Mouse (Mus musculus) midbrain, embryonic 14.5 days (tissue): ENCODE data around the gene Retn. TPM values are rescaled to one million over a fixed set of nuclear protein-coding genes. Genes with fewer than 3 reads are reported as not detected.

Source experiments
- ATAC-seq: fragments of 200-750 bp; cut with Nextera tagmentation; 2 replicates; pipeline ENCODE4 v1.8.0; 2017; ENCODE audit warnings: moderate number of reproducible peaks, moderate library complexity; ENCODE audit not compliant: low FRiP score, low TSS enrichment
- DNase-seq: peaks from one replicate; pipeline ENCODE4 v3.0.0-alpha.2; 2015
- H3K27ac ChIP-seq: fragments of 300-500 bp; sonication (generic); replicated peaks from 2 replicates; pipeline ENCODE4 v1.5.1; 2014; ENCODE audit warnings: mild to moderate bottlenecking, low read depth, low read length, moderate library complexity
- H3K27me3 ChIP-seq: fragments of 300-500 bp; sonication (generic); 2 replicates; pipeline ENCODE4 v1.6.1; 2014; ENCODE audit warnings: low read length, control low read depth, mixed read lengths; ENCODE audit not compliant: control insufficient read depth, insufficient read depth
- H3K36me3 ChIP-seq: fragments of 300-500 bp; sonication (generic); 2 replicates; pipeline ENCODE4 v1.6.1; 2014; ENCODE audit warnings: low read length, control low read depth; ENCODE audit not compliant: control insufficient read depth, insufficient read depth
- H3K4me1 ChIP-seq: fragments of 300-500 bp; sonication (generic); 2 replicates; pipeline ENCODE4 v1.6.1; 2014; ENCODE audit warnings: mild to moderate bottlenecking, antibody characterized with exemption, low read length, control low read depth; ENCODE audit not compliant: control insufficient read depth, insufficient read depth
- H3K4me2 ChIP-seq: fragments of 300-500 bp; sonication (generic); 2 replicates; pipeline ENCODE4 v1.6.1; 2014; ENCODE audit warnings: mild to moderate bottlenecking, low read length, moderate library complexity
- H3K4me3 ChIP-seq: fragments of 300-500 bp; sonication (generic); replicated peaks from 2 replicates; pipeline ENCODE4 v1.5.1; 2014; ENCODE audit warnings: low read depth, low read length
- H3K9ac ChIP-seq: fragments of 300-500 bp; sonication (generic); replicated peaks from 2 replicates; pipeline ENCODE4 v1.6.1; 2014; ENCODE audit warnings: mild to moderate bottlenecking, low read length, moderate library complexity
- H3K9me3 ChIP-seq: fragments of 300-500 bp; sonication (generic); 2 replicates; pipeline ENCODE4 v1.6.1; 2016; ENCODE audit warnings: low read length, control low read depth, mixed read lengths; ENCODE audit not compliant: control insufficient read depth
- WGBS: fragments of 180-500 bp; shearing (Covaris S2); extraction: QIAGEN DNeasy Blood & Tissue Kit; methylation state at CpG from one replicate; pipeline ENCODE4 v1.1.7; 2014; 5-methylcytosine and 5-hydroxymethylcytosine counted together
- polyA plus RNA-seq: library from polyadenylated mRNA; unstranded; fragments of >200 nt; fragmentation: Nextera tagmentation; extraction: Ambion mirVana; gene quantifications from 2 replicates; pipeline ENCODE4 v1.2.1, GENCODE M21; 2014

Gene Retn
- polyA plus RNA-seq, 1 experiment from 2014 or later: not detected

GRCm38 (mm10) chr8:3648990-3649389 lies 6.6 kb upstream of the Retn start:
- H3K9me3 ChIP-seq: no peaks in the 10 kb centered on the region
- 31% methylated on average over 1 of the region's 1 CpGs for WGBS

GRCm38 (mm10) chr8:3652845-3653244 lies 2.7 kb upstream of the Retn start:
- H3K4me2 ChIP-seq: no peak overlapping the region
- H3K9ac ChIP-seq: no peak overlapping the region
- peaks cover 8% of the 10 kb centered on the region; the same call in 1 of the 2 replicates for H3K4me1 ChIP-seq
- H3K27me3 ChIP-seq: no peaks in the 10 kb centered on the region
- H3K4me3 ChIP-seq: no peak overlapping the region
- whole genome bisulfite sequencing: 68% methylated on average over 3 of the region's 3 CpGs
- no peak overlapping the region for H3K27ac ChIP-seq
- no peaks in the 10 kb centered on the region for H3K9me3 ChIP-seq
- ATAC-seq (no peak), DNase-seq (no peak)
- no peaks in the 10 kb centered on the region for H3K36me3 ChIP-seq

More at GRCm38 (mm10) chr8:3648990-3649389, 6.6 kb upstream of the Retn start:
- Histone ChIP-seq H3K27ac (no peak overlapping the region), H3K4me1 (no peaks in the 10 kb centered on the region), H3K9ac (no peak overlapping the region), H3K4me2 (no peak overlapping the region), H3K4me3 (no peak overlapping the region), H3K27me3 (no peaks in the 10 kb centered on the region), H3K36me3 (no peaks in the 10 kb centered on the region)
- no peak for ATAC-seq
- no peak for DNase-seq

- Histone ChIP-seq H3K9ac (no peak overlapping the region), H3K27me3 (no peaks in the 10 kb centered on the region), H3K4me3 (no peak overlapping the region), H3K27ac (no peak overlapping the region), H3K9me3 (no peaks in the 10 kb centered on the region), H3K4me1 (peaks cover 8% of the 10 kb centered on the region; the same call in 1 of the 2 replicates), H3K36me3 (no peaks in the 10 kb centered on the region), H3K4me2 (no peak overlapping the region)
- ATAC-seq: no peak
- DNase-seq: no peak
- 78% methylated on average over 11 of the region's 11 CpGs for WGBS
These were observed 653 bp upstream of the Retn start for GRCm38 (mm10) chr8:3654726-3655508.

GRCm38 (mm10) chr8:3656725-3657381 lies 1.3 kb downstream of the Retn start:
- Histone ChIP-seq H3K4me2 (peak overlapping the region; percentile 18), H3K4me1 (peaks cover 8% of the 10 kb centered on the region; the same call in 1 of the 2 replicates), H3K9me3 (no peaks in the 10 kb centered on the region), H3K4me3 (no peak overlapping the region), H3K27me3 (no peaks in the 10 kb centered on the region), H3K27ac (no peak overlapping the region), H3K9ac (0 out of 2 replicates have a peak overlapping the region, but pooled peaks have one; percentile 16), H3K36me3 (no peaks in the 10 kb centered on the region)
- WGBS: 18% methylated on average over 7 of the region's 7 CpGs
- peak; percentile 27; the same call in 1 of the 2 replicates for ATAC-seq
- DNase-seq: peak; percentile 51

GRCm38 (mm10) chr8:3660889-3661288 lies 5.3 kb downstream of the Retn start:
- 82% methylated on average over 8 of the region's 8 CpGs for WGBS
- no peaks in the 10 kb centered on the region for H3K27me3 ChIP-seq
- ATAC-seq (no peak), DNase-seq (no peak)
- H3K4me1 ChIP-seq: peaks cover 8% of the 10 kb centered on the region; the same call in 1 of the 2 replicates
- H3K27ac ChIP-seq: no peak overlapping the region
- H3K4me3 ChIP-seq: no peak overlapping the region
- H3K9ac ChIP-seq: no peak overlapping the region
- H3K4me2 ChIP-seq: no peak overlapping the region
- no peaks in the 10 kb centered on the region for H3K9me3 ChIP-seq
- H3K36me3 ChIP-seq: no peaks in the 10 kb centered on the region

GRCm38 (mm10) chr8:3664405-3664804 lies 8.8 kb downstream of the Retn start:
- DNase-seq (no peak), ATAC-seq (no peak)
- Histone ChIP-seq H3K36me3 (no peaks in the 10 kb centered on the region), H3K27ac (no peak overlapping the region), H3K4me3 (no peak overlapping the region), H3K9ac (no peak overlapping the region), H3K4me1 (no peaks in the 10 kb centered on the region), H3K9me3 (no peaks in the 10 kb centered on the region), H3K4me2 (no peak overlapping the region), H3K27me3 (no peaks in the 10 kb centered on the region)
- WGBS: 59% methylated on average over 5 of the region's 5 CpGs

GRCm38 (mm10) chr8:3665507-3665906 lies 9.9 kb downstream of the Retn start, which contains the start of gene Mcemp1:
Mcemp1 (plus strand) TSS chr8:3665754.
- 70% methylated on average over 6 of the region's 6 CpGs for WGBS
- Histone ChIP-seq H3K4me2 (no peak within 1 kb of the TSS), H3K27ac (no peak within 1 kb of the TSS), H3K9ac (no peak within 1 kb of the TSS), H3K4me1 (no peaks in the 10 kb centered on the region), H3K27me3 (no peaks in the 10 kb centered on the region), H3K9me3 (no peaks in the 10 kb centered on the region), H3K4me3 (no peak within 1 kb of the TSS), H3K36me3 (no peaks in the 10 kb centered on the region)
- DNase-seq (no peak), ATAC-seq (no peak)

- Histone ChIP-seq H3K27ac (no peak overlapping the region), H3K9me3 (no peaks in the 10 kb centered on the region), H3K4me2 (no peak overlapping the region), H3K9ac (no peak overlapping the region), H3K4me3 (no peak overlapping the region), H3K27me3 (no peaks in the 10 kb centered on the region), H3K36me3 (no peaks in the 10 kb centered on the region), H3K4me1 (no peaks in the 10 kb centered on the region)
- ATAC-seq (no peak), DNase-seq (no peak)
- WGBS: 85% methylated on average over 2 of the region's 2 CpGs
These were observed 14.8 kb downstream of the Retn start for GRCm38 (mm10) chr8:3670388-3670787.
